Mouse (Mus musculus) macrophage (primary cell): Measurements from ENCODE around the gene Eif4e. TPM values are rescaled to one million over a fixed set of nuclear protein-coding genes. Genes with fewer than 3 reads are reported as not detected.
"Not testable (repeated sequence)": the region's sequence is repeated elsewhere in the genome, so short reads cannot be mapped to it uniquely, and the experiment has no call there.

Experiments
- H3K27ac ChIP-seq: fragments of 350-480 bp; formaldehyde crosslinking; 2 replicates; pipeline ENCODE4 v1.9.0; 2021
- H3K36me3 ChIP-seq: fragments of 350-480 bp; formaldehyde crosslinking; 2 replicates; pipeline ENCODE4 v1.9.0; 2021; ENCODE audit errors: inconsistent target
- H3K4me3 ChIP-seq: fragments of 350-480 bp; formaldehyde crosslinking; 2 replicates; pipeline ENCODE4 v1.9.0; 2021; ENCODE audit errors: inconsistent target
- H3K79me2 ChIP-seq: fragments of 350-480 bp; formaldehyde crosslinking; 2 replicates; pipeline ENCODE4 v1.9.0; 2021; ENCODE audit errors: inconsistent target
- WGBS: methylation state at CpG from one replicate; pipeline ENCODE4 v1.1.7; 2026; ENCODE audit warnings: inconsistent platforms; ENCODE audit not compliant: missing documents; 5-methylcytosine and 5-hydroxymethylcytosine counted together
- polyA plus RNA-seq: library from polyadenylated mRNA; stranded (reverse); fragments of 250-400 nt; gene quantifications from 3 replicates; pipeline ENCODE4 v1.2.4, GENCODE M21; 2018; ENCODE audit warnings: inconsistent platforms

The Eif4e gene
- polyA plus RNA-seq, 1 experiment from 2014 or later = 95.8 TPM

GRCm38 (mm10) chr3:138530578-138531478 is 4.8 kb downstream of the Eif4e start:
- Histone ChIP-seq H3K27ac (no peak overlapping the region), H3K36me3 (no peaks in the 10 kb centered on the region), H3K79me2 (peaks cover 80% of the 10 kb centered on the region), H3K4me3 (no peak overlapping the region)
- WGBS = 85% methylated on average over 8 of the region's 8 CpGs

- H3K4me3 ChIP-seq = no peak overlapping the region
- H3K79me2 ChIP-seq = peaks cover 88% of the 10 kb centered on the region
- H3K36me3 ChIP-seq = no peaks in the 10 kb centered on the region
- 71% methylated on average over 11 of the region's 12 CpGs for WGBS
- no peak overlapping the region for H3K27ac ChIP-seq
These were observed 5.7 kb downstream of the Eif4e start for GRCm38 (mm10) chr3:138531479-138532181.

DNA sequence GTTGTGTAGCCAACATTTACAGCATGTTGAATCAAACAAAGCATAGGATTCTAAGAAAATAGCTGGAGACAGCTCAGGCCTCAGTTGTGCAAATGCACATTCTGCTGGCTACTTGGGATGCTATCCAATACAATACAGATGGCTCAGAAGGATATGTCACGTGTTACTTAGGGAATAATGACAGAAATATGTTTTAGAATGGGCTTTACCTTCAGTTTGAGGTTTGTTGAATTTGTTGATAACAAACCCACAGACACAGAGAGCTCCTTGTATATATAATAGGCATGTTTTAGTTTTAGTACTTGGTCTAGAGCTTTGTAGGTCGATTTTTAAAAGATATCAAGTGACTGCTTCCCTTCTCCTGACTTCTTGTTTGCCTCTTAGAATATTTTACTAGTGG is 6.8 kb downstream of the Eif4e start:
- Histone ChIP-seq H3K79me2 (peaks cover 100% of the 10 kb centered on the region), H3K27ac (no peak overlapping the region), H3K36me3 (no peaks in the 10 kb centered on the region), H3K4me3 (no peak overlapping the region)
- 76% methylated on average over 1 of the region's 2 CpGs for WGBS

DNA sequence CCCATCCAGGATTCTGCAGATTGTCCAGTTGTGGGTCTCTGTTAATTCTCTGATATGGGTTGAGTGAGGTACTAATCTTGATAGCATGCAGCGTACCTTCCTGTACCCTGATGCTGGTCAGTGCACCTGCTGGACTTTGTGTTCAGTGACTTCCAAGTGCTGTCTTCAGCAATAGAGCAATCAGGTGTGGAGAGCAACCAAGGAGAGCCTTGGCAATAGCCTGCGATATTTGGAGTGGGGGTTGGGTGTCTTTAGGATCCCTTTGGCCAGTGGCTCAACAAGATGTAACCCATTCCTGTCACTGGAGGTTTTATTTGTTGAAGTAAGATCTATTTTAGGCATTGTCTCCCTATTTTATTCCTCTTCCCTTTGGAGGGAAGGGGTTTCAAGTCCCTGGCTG is 10.1 kb downstream of the Eif4e start:
- Histone ChIP-seq H3K4me3 (no peak overlapping the region), H3K27ac (no peak overlapping the region), H3K36me3 (no peaks in the 10 kb centered on the region), H3K79me2 (peaks cover 100% of the 10 kb centered on the region)
- WGBS = 95% methylated on average over 2 of the region's 2 CpGs

DNA sequence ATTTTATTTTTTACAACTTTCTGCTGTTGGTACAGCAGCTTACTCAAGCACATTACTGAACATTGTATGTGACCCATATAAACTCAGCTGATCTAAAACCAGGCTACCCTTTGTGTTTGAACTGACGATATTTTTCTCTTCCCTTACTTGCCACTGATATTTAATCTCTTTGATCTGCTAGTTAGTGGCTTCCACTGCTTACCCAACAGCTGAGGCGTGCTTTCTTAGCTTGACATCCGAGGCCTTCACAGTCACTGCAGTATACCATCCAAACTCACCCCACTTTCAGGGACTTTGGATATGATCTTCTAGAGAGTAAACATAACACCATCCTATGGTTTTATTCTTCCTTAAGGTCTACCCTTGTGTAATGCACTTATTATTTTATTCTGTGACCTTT is 16.6 kb downstream of the Eif4e start:
- no peak overlapping the region for H3K27ac ChIP-seq
- no peaks in the 10 kb centered on the region for H3K36me3 ChIP-seq
- 74% methylated on average over 3 of the region's 3 CpGs for WGBS
- no peak overlapping the region for H3K4me3 ChIP-seq
- H3K79me2 ChIP-seq = peaks cover 100% of the 10 kb centered on the region

DNA sequence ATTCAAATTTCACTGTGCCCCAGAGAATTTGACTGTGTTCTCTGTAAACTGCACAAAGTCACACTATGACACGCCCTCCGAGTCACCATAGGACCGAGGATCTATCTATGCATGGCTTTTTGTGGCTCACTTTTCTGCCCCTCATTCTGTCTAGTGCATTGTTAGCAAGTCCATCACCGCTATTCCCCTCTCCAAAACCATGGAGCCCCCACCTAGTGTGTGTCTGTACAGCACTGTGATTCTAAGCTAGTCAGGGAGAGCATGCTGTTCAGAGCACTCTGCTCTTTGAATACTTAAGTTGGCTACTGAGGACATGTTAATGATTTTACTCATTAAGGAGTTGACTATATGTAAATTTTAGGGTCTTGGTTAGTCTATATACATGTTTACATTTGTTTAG is 18.1 kb downstream of the Eif4e start:
- no peak overlapping the region for H3K4me3 ChIP-seq
- peaks cover 100% of the 10 kb centered on the region for H3K79me2 ChIP-seq
- 0 out of 2 replicates have a peak, but pooled peaks cover 1% of the 10 kb centered on the region for H3K36me3 ChIP-seq
- H3K27ac ChIP-seq = no peak overlapping the region
- WGBS = 82% methylated on average over 4 of the region's 4 CpGs

DNA sequence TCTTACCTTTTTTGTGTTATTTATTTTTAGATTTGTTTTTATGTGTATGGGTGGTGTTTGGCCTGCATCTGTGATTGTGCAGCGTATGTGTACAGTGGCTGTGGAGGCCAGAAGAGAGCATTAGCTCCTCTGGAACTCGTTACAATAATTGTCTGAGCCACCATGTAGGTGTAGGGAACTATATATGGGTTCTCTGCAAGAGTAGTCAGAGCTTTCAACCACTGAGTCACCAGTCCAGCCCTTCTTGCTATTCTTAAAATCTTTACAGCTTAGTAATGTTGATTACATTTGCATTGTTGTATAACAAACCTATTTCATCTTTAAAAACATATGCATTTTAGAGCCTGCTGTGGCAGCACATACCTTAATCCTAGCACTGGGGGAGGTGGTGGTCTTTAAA is 20.7 kb downstream of the Eif4e start:
- peaks cover 100% of the 10 kb centered on the region for H3K79me2 ChIP-seq
- H3K27ac ChIP-seq = no peak overlapping the region
- H3K36me3 ChIP-seq = peaks cover 20% of the 10 kb centered on the region; the same call in 1 of the 2 replicates
- no peak overlapping the region for H3K4me3 ChIP-seq
- WGBS = 95% methylated on average over 2 of the region's 2 CpGs

DNA sequence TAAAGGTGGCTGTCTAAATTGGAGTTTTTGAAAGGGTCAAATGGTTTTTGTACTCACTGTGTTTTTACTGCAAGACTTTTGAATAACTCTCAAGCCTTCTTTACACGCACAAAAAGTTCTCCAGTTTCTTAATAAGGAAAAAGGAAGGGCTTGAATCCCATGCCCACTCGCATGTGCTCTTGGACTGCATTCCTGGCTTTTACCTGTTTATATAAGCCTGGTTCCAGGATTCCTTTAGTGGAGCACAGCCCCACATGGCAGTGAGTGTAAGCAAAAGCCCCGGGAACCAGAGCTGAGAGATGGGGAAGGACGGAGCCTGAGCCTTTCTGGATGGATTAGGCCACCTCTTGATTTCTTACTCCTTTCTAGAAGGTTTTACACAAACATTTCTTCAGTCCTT is 23.1 kb downstream of the Eif4e start:
- Histone ChIP-seq H3K27ac (no peak overlapping the region), H3K36me3 (peaks cover 32% of the 10 kb centered on the region), H3K4me3 (no peak overlapping the region), H3K79me2 (peaks cover 78% of the 10 kb centered on the region)
- 96% methylated on average over 4 of the region's 4 CpGs for WGBS

DNA sequence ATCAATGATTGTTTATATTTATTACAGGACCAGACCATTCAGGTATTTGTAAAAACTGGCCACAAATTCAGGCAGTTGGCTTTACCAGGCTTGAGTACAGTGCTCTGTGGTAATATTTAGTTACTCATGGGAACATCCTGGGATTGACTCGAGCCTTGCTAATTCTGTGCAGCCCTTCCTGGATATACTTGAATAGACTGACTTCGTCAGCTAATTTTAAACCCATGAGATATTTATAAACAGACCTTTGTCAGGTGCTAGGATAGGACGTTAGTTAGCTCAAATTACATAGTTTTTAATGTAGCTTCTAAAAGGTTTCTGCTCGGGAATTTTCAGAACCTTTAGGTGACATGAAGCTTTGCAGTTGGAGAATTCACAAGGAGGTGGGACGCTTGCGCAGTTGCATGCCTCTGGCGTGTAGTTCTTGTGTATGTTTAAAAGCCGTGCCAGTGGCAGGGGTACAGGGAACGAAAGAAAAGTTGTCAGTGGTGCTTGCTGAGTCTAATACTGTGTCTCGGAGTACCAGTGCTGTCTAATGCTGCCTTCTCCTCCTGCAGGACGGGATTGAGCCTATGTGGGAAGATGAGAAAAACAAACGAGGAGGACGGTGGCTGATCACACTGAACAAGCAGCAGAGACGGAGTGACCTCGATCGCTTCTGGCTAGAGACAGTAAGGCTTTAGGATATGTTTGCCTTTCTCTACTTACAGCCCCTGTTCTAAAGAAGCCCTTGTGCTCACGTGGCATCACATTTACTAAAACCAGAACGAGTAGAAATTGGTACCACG is 24.6 kb downstream of the Eif4e start:
- Histone ChIP-seq H3K4me3 (no peak overlapping the region), H3K79me2 (peaks cover 63% of the 10 kb centered on the region), H3K27ac (no peak overlapping the region), H3K36me3 (peaks cover 38% of the 10 kb centered on the region)
- WGBS = 94% methylated on average over 19 of the region's 19 CpGs

DNA sequence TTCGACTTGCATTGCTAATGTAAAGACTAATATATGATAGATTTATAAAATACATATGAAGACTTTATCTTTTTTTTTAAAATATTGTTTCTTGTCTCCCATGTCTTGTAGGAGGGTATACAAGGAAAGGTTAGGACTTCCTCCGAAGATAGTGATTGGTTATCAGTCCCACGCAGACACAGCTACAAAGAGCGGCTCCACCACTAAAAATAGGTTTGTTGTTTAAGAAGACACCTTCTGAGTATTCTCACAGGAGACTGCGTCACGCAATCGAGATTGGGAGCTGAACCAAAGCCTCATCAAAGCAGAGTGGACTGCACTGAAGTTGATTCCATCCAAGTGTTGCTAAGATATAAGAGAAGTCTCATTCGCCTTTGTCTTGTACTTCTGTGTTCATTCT is 29.3 kb downstream of the Eif4e start:
- peaks cover 16% of the 10 kb centered on the region for H3K79me2 ChIP-seq
- H3K4me3 ChIP-seq, H3K27ac ChIP-seq: not testable (repeated sequence)
- 96% methylated on average over 4 of the region's 8 CpGs for WGBS
- H3K36me3 ChIP-seq = peaks cover 50% of the 10 kb centered on the region

- H3K4me3 ChIP-seq = no peak overlapping the region
- H3K36me3 ChIP-seq = peaks cover 26% of the 10 kb centered on the region
- no peaks in the 10 kb centered on the region for H3K79me2 ChIP-seq
- WGBS = 52% methylated on average over 4 of the region's 4 CpGs
- no peak overlapping the region for H3K27ac ChIP-seq
These were observed 32.5 kb downstream of the Eif4e start for GRCm38 (mm10) chr3:138558529-138558928.

DNA sequence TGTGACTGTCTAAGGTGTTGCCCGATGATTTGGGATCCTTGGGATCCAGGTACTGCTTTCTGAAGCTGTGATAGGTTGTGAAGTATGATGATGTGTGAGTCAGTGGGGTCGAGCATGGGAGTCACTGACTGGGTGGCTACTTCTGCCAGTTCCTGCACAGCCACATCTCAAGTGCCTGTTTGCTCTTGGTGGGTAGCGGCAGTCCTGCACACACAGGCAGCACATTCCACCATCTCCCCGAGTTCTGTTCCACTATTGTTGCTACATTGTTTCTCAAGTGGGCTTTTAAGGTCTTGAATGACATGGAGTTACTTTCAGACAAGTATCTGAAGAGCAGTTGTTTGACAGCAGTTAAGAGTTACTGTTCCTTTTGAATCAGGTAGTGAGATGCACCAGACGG is 34.3 kb downstream of the Eif4e start:
- Histone ChIP-seq H3K36me3 (peaks cover 20% of the 10 kb centered on the region), H3K4me3 (no peak overlapping the region), H3K27ac (no peak overlapping the region), H3K79me2 (no peaks in the 10 kb centered on the region)
- WGBS = 87% methylated on average over 5 of the region's 5 CpGs

DNA sequence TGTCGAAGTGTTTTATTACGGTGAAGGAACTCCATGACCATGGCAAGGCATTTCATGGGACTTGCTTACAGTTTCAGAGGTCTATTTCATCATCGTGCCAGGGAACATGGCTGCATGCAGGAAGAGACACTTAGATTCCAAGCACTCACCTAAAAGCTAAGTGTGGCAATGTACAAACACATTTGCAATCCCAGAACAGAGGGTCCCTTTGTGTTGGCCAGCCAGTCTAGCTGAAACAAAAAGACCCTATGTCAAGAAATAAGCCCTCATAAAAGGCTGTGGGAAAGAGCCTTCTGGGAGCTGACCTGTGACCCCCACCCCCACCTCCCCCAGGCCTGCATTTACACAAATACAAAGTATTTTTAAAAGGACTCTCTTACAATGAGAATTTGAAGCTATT is 34.9 kb downstream of the Eif4e start:
- Histone ChIP-seq H3K27ac (no peak overlapping the region), H3K79me2 (no peaks in the 10 kb centered on the region), H3K36me3 (peaks cover 20% of the 10 kb centered on the region), H3K4me3 (no peak overlapping the region)
- 98% methylated on average over 3 of the region's 3 CpGs for WGBS

DNA sequence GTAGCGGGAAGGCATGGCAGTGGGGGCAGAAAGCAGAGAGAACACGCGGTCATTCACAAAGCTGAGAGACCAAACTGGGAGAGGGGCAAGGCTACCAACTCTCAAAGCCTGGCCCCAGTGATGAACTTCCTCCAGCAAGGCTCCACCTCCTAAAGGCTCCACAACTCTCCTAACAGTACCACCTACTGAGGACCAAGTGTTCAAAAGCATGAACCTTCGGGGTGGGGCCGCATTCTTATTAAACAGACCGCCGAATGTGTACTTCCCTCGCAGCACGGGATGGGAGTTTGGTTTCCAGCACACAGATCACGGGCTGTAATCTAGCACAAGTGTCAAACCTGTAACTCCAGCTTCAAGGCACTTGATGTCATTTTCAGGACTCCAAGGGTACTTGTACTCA is 52.9 kb downstream of the Eif4e start:
- no peaks in the 10 kb centered on the region for H3K36me3 ChIP-seq
- no peak overlapping the region for H3K27ac ChIP-seq
- 93% methylated on average over 10 of the region's 10 CpGs for WGBS
- H3K79me2 ChIP-seq = no peaks in the 10 kb centered on the region
- H3K4me3 ChIP-seq = no peak overlapping the region
